Mouse (Mus musculus) heart, postnatal 0 days (tissue): Measurements from ENCODE around the gene Mrvi1. TPM values are rescaled to one million over a fixed set of nuclear protein-coding genes. Genes with fewer than 3 reads are reported as not detected.

ENCODE experiments used
- ATAC-seq: fragments of 200-750 bp; cut with Nextera tagmentation; 2 replicates; pipeline ENCODE4 v1.8.0; 2017; ENCODE audit warnings: low read depth, moderate number of reproducible peaks, moderate library complexity; ENCODE audit not compliant: insufficient read depth
- DNase-seq: peaks from one replicate; pipeline ENCODE4 v3.0.0-alpha.2; 2016; ENCODE audit warnings: low spot score
- H3K27ac ChIP-seq: fragments of 300-500 bp; sonication (generic); 2 replicates; pipeline ENCODE4 v1.5.1; 2014; ENCODE audit warnings: low read depth, mild to moderate bottlenecking
- H3K27me3 ChIP-seq: fragments of 300-500 bp; sonication (generic); 2 replicates; pipeline ENCODE4 v1.6.1; 2014; ENCODE audit warnings: low read length, mixed read lengths; ENCODE audit not compliant: control insufficient read depth, insufficient read depth
- H3K36me3 ChIP-seq: fragments of 300-500 bp; sonication (generic); replicated peaks from 2 replicates; pipeline ENCODE4 v1.6.1; 2014; ENCODE audit warnings: low read length, mixed read lengths; ENCODE audit not compliant: control insufficient read depth, insufficient read depth
- H3K4me1 ChIP-seq: fragments of 300-500 bp; sonication (generic); 2 replicates; pipeline ENCODE4 v1.6.1; 2014; ENCODE audit warnings: antibody characterized with exemption; ENCODE audit not compliant: control insufficient read depth, insufficient read depth
- H3K4me2 ChIP-seq: fragments of 300-500 bp; sonication (generic); 2 replicates; pipeline ENCODE4 v1.6.1; 2014; ENCODE audit warnings: low read depth, mild to moderate bottlenecking, low read length, moderate library complexity
- H3K4me3 ChIP-seq: fragments of 300-500 bp; sonication (generic); 2 replicates; pipeline ENCODE4 v1.5.1; 2014; ENCODE audit warnings: low read depth, low read length
- H3K9ac ChIP-seq: fragments of 300-500 bp; sonication (generic); replicated peaks from 2 replicates; pipeline ENCODE4 v1.6.1; 2014; ENCODE audit warnings: low read depth, low read length, mixed read lengths
- H3K9me3 ChIP-seq: fragments of 300-500 bp; sonication (generic); replicated peaks from 2 replicates; pipeline ENCODE4 v1.6.1; 2016; ENCODE audit warnings: low read length; ENCODE audit not compliant: control insufficient read depth
- CTCF ChIP-seq: IDR thresholded peaks from 2 replicates; pipeline ENCODE4 v1.5.1; 2016; ENCODE audit warnings: antibody characterized with exemption, control low read depth, low read depth
- EP300 ChIP-seq: IDR thresholded peaks from 2 replicates; pipeline ENCODE4 v1.6.1; 2016; ENCODE audit warnings: antibody characterized with exemption, low read depth
- WGBS: fragments of 180-500 bp; shearing (Covaris S2); extraction: QIAGEN DNeasy Blood & Tissue Kit; methylation state at CpG from one replicate; pipeline ENCODE4 v1.1.7; 2014; 5-methylcytosine and 5-hydroxymethylcytosine counted together
- polyA plus RNA-seq: library from polyadenylated mRNA; unstranded; fragments of >200 nt; fragmentation: Nextera tagmentation; extraction: Ambion mirVana; gene quantifications from 2 replicates; pipeline ENCODE4 v1.2.1, GENCODE M21; 2015
- total RNA-seq: library from RNA; depleted of rRNA; stranded (reverse); fragments of >200 nt; gene quantifications from 2 replicates; pipeline ENCODE4 v1.2.3, GENCODE M21; 2014; ENCODE audit warnings: low replicate concordance

The Mrvi1 gene
- total and polyA plus RNA-seq, 2 experiments from 2014 or later, result 3.1 to 7.6 TPM

DNA sequence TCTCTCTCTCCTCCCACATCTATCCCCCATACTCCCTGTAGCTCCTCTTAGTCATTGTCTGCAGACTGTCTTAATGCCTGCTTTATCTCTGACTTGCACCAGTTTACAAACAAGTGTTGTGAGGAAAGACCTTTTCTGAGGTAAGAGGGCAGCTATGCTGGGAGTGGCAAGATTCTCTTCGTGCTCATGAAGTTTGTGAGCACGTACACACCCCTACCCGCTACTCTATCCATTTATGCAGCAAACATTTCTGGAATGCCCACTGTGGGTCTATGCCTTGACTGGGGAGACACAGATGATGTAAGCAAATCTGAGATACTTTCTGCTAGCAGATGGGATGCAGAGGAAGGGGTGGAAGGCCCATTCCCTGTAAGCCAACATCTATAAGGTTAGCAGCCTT, 48.9 kb downstream of the Mrvi1 start:
- 40% methylated on average over 3 of the region's 3 CpGs for WGBS
- ATAC-seq, result no peak
- Histone ChIP-seq H3K9ac (no peak overlapping the region), H3K4me1 (0 out of 2 replicates have a peak, but pooled peaks cover 4% of the 10 kb centered on the region), H3K4me2 (no peak overlapping the region), H3K27me3 (no peaks in the 10 kb centered on the region), H3K36me3 (no peaks in the 10 kb centered on the region), H3K4me3 (no peak overlapping the region), H3K27ac (no peak overlapping the region), H3K9me3 (no peaks in the 10 kb centered on the region)
- DNase-seq, result no peak
- TF ChIP-seq EP300 (no peak), CTCF (no peak)

- peak; percentile 84 for ATAC-seq
- peak; percentile 66 for DNase-seq
- no peak overlapping the region for H3K9ac ChIP-seq
These were observed 52.0 kb downstream of the Mrvi1 start for GRCm38 (mm10) chr7:110930118-110930854.

GRCm38 (mm10) chr7:110926562-110926961, 55.7 kb downstream of the Mrvi1 start:
- no peaks in the 10 kb centered on the region for H3K9me3 ChIP-seq
- H3K4me1 ChIP-seq, result no peaks in the 10 kb centered on the region
- H3K36me3 ChIP-seq, result no peaks in the 10 kb centered on the region
- no peak overlapping the region for H3K27ac ChIP-seq
- no peak overlapping the region for H3K4me3 ChIP-seq
- no peak for TF ChIP-seq EP300
- TF ChIP-seq CTCF, result no peak
- H3K9ac ChIP-seq, result no peak overlapping the region
- 68% methylated on average over 4 of the region's 4 CpGs for WGBS
- no peaks in the 10 kb centered on the region for H3K27me3 ChIP-seq
- no peak overlapping the region for H3K4me2 ChIP-seq
- DNase-seq (no peak), ATAC-seq (no peak)

More at GRCm38 (mm10) chr7:110930118-110930854, 52.0 kb downstream of the Mrvi1 start:
- Histone ChIP-seq H3K27ac (no peak overlapping the region), H3K4me1 (no peaks in the 10 kb centered on the region), H3K4me2 (no peak overlapping the region), H3K36me3 (no peaks in the 10 kb centered on the region), H3K4me3 (no peak overlapping the region), H3K27me3 (no peaks in the 10 kb centered on the region), H3K9me3 (no peaks in the 10 kb centered on the region)
- 24% methylated on average over 3 of the region's 3 CpGs for WGBS
- TF ChIP-seq CTCF, result peak; percentile 75
- no peak for TF ChIP-seq EP300

GRCm38 (mm10) chr7:110920331-110921261, 61.7 kb downstream of the Mrvi1 start:
- 55% methylated on average over 19 of the region's 19 CpGs for WGBS
- 0 out of 2 replicates have a peak, but pooled peaks have one; percentile 41 for ATAC-seq
- no peak for DNase-seq

DNA sequence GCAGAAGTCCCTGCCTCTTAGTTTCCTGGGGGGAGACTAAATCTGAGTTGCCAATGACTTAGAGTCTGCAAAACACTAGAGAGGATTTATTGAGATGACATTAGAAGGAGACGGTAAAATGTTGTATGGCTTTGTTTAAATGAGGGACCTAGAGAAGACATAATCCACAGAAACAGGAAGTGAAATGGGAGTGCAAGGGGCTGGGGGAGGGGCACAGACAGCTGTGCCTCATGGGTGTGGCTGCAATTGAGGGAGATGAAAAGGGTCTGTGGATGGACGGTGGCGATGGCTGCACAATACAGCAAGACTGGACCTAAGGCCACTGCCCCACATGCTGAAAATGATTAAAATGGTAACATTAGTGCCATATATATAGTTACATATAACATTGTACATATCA, 62.5 kb downstream of the Mrvi1 start:
- DNase-seq (no peak), ATAC-seq (no peak)
- Histone ChIP-seq H3K9me3 (no peaks in the 10 kb centered on the region), H3K4me3 (no peak overlapping the region), H3K4me1 (no peaks in the 10 kb centered on the region), H3K4me2 (no peak overlapping the region), H3K36me3 (no peaks in the 10 kb centered on the region), H3K9ac (no peak overlapping the region), H3K27me3 (no peaks in the 10 kb centered on the region), H3K27ac (no peak overlapping the region)
- TF ChIP-seq EP300 (no peak), CTCF (no peak)
- 59% methylated on average over 3 of the region's 3 CpGs for WGBS

More at GRCm38 (mm10) chr7:110920331-110921261, 61.7 kb downstream of the Mrvi1 start:
- H3K4me2 ChIP-seq, result no peak overlapping the region
- H3K27ac ChIP-seq, result no peak overlapping the region
- H3K4me3 ChIP-seq, result no peak overlapping the region
- no peaks in the 10 kb centered on the region for H3K36me3 ChIP-seq
- no peak for TF ChIP-seq CTCF
- no peaks in the 10 kb centered on the region for H3K9me3 ChIP-seq
- no peak overlapping the region for H3K9ac ChIP-seq
- H3K27me3 ChIP-seq, result no peaks in the 10 kb centered on the region
- no peaks in the 10 kb centered on the region for H3K4me1 ChIP-seq
